Mouse (Mus musculus) stomach, postnatal 0 days (tissue): ENCODE measurements at regions not wholly inside any gene's neighbourhood (a gene's known extent, or its start where the extent isn't known, plus 50 kb on each side); places are given as distances from the start of the nearest gene placed in this dataset.

Experiments
- CTCF ChIP-seq: IDR thresholded peaks from 2 replicates; pipeline ENCODE4 v1.5.1; 2016; ENCODE audit warnings: antibody characterized with exemption, low read depth, mild to moderate bottlenecking, moderate library complexity
- EP300 ChIP-seq: optimal IDR thresholded peaks from 2 replicates; pipeline ENCODE3; 2016; ENCODE audit warnings: antibody characterized with exemption

- no peak for TF ChIP-seq CTCF
- TF ChIP-seq EP300, result no peak
Observed at GRCm38 (mm10) chr9:99994285-99995144, 118.5 kb upstream of the Sox14 start.
